Mouse (Mus musculus) bone marrow macrophage, adult 2 months (primary cell): ENCODE measurements at regions not wholly inside any gene's neighbourhood (a gene's known extent, or its start where the extent isn't known, plus 50 kb on each side); places are given as distances from the start of the nearest gene placed in this dataset.

ENCODE experiments used
- CTCF ChIP-seq: IDR thresholded peaks from 2 replicates; pipeline ENCODE4 v1.5.1; 2012; ENCODE audit warnings: low read depth, mild to moderate bottlenecking, low read length, moderate library complexity
- POLR2A ChIP-seq: IDR thresholded peaks from 2 replicates; pipeline ENCODE4 v1.6.1; 2012; ENCODE audit warnings: mild to moderate bottlenecking, low read depth, low read length, borderline replicate concordance

DNA sequence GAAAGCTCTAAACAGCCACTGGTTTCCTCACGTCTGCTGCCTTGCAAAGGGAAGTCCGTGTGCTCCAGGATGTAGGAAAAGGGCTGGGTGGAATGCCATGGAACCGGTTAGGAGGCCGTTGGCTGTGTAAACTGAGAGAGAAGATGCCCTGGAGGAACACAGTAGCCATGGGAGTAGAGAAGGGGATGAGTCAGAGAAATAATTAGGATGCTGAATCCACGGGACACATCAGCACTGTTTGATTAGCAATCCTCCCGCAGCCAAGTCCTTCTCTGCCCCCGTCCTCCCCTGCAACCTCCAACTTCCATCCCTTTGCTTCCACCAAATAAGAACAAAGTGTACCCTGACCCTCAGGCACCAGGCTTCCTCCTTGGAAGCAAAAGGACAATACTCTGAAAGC is 532.4 kb upstream of the Tmpo start:
- TF ChIP-seq CTCF (no peak), POLR2A (no peak)
